Mouse (Mus musculus) fibroblast of lung, adult 2 months (primary cell): ENCODE measurements around the gene Slco2a1.

Experiments
- DNase-seq: peaks from one replicate; pipeline ENCODE4 v3.0.0-alpha.2; 2011; ENCODE audit warnings: low read depth

The Slco2a1 gene

GRCm38 (mm10) chr9:103118651-103119275 is 130.3 kb downstream of the Slco2a1 start:
- DNase-seq, result no peak

- DNase-seq, result no peak
Measured at GRCm38 (mm10) chr9:103119781-103120180, 131.3 kb downstream of the Slco2a1 start.

GRCm38 (mm10) chr9:103120231-103120630 is 131.7 kb downstream of the Slco2a1 start:
- no peak for DNase-seq

GRCm38 (mm10) chr9:103121546-103121945 is 133.0 kb downstream of the Slco2a1 start:
- no peak for DNase-seq

- DNase-seq, result no peak
Measured at GRCm38 (mm10) chr9:103124746-103125145, 136.2 kb downstream of the Slco2a1 start.

GRCm38 (mm10) chr9:103133493-103134124 is 145.1 kb downstream of the Slco2a1 start:
- no peak for DNase-seq

- DNase-seq, result no peak
Measured at GRCm38 (mm10) chr9:103134450-103135030, 146.0 kb downstream of the Slco2a1 start.

- no peak for DNase-seq
Measured at GRCm38 (mm10) chr9:103139481-103139880, 151.0 kb downstream of the Slco2a1 start.

GRCm38 (mm10) chr9:103140384-103140783 is 151.9 kb downstream of the Slco2a1 start:
- no peak for DNase-seq

- DNase-seq, result no peak
Measured at GRCm38 (mm10) chr9:103141266-103141665, 152.8 kb downstream of the Slco2a1 start.

- DNase-seq, result no peak
Measured at GRCm38 (mm10) chr9:103143881-103144280, 155.4 kb downstream of the Slco2a1 start.

GRCm38 (mm10) chr9:103145351-103145750 is 156.8 kb downstream of the Slco2a1 start:
- no peak for DNase-seq
